Mouse (Mus musculus): Measurements from ENCODE around the gene Ptov1.

- peak; percentile 45 for TF ChIP-seq CTCF (IDR thresholded peaks at IDR 0.05; ENCODE audit: extremely low read depth, insufficient read depth, low read length)
- TF ChIP-seq POLR2A (IDR thresholded peaks at IDR 0.05; ENCODE audit: extremely low read depth, insufficient read depth, low read length), result no peak
Measured at GRCm38 (mm10) chr7:44818164-44818563, 51.4 kb downstream of the Ptov1 start.
